ENCODE assay signal across 23 mouse cellular contexts in genomic region chr14:62731902-62732301, GRCm38 (mm10). TPM values are rescaled to one million over a fixed set of nuclear protein-coding genes. Genes with fewer than 3 reads are reported as not detected.
DNase-seq lines count a peak whose midpoint lies in the region; ATAC-seq and TF ChIP-seq lines count a peak whose summit lies in the region.
"Had no signal": no experiment of that assay in that cellular context is flagged by ENCODE, and none has a peak within 500 bp of the region (broad histone marks: within the 10 kb centered on the region; RNA-seq: fewer than 3 reads in every experiment).

No protein-coding gene starts in this region.

- peak; percentile 92 for DNase-seq in heart, adult 11 months
- peak; percentile 83 for DNase-seq in liver, adult 2 months (ENCODE audit: extremely low read depth, low read depth, low spot score)
- DNase-seq in liver, embryonic 11.5 days (ENCODE audit: low spot score), result no peak
- DNase-seq in heart, postnatal 14 days, result peak; percentile 6 to 9
- DNase-seq in left cerebral cortex, postnatal 4 days, result no peak
- DNase-seq: cerebellum, adult 2 months; cerebellum, postnatal 14 days; kidney, adult 11 months; kidney, postnatal 14 days; liver, postnatal 0 days; lung, postnatal 4 days; thymus, postnatal 14 days had no signal

- no peak overlapping the region for H3K4me2 ChIP-seq in heart, embryonic 12.5 days
- H3K4me2 ChIP-seq in liver, embryonic 11.5 days, result no peak overlapping the region
- no peak overlapping the region for H3K4me2 ChIP-seq in forebrain, embryonic 15.5 days (replicated peaks)
- H3K4me2 ChIP-seq: hindbrain, embryonic 15.5 days; limb, embryonic 12.5 days; liver, embryonic 12.5 days; midbrain, embryonic 13.5 days; neural tube, embryonic 13.5 days had no signal

- no peak for ATAC-seq in heart, embryonic 12.5 days (ENCODE audit: insufficient number of reproducible peaks, low FRiP score)
- ATAC-seq in liver, embryonic 11.5 days (replicated peaks; ENCODE audit: low FRiP score), result no peak
- ATAC-seq in forebrain, embryonic 15.5 days (replicated peaks), result no peak
- ATAC-seq: inflammation-experienced regulatory T-cells, adult 6 months; liver, embryonic 12.5 days; liver, postnatal 0 days; midbrain, embryonic 13.5 days had no signal

- TF ChIP-seq POLR2A in liver, adult 2 months (IDR thresholded peaks at IDR 0.05; ENCODE audit: extremely low read depth, insufficient read depth, low read length), result no peak

- no peaks in the 10 kb centered on the region for H3K9me3 ChIP-seq in heart, embryonic 12.5 days (replicated peaks)
- H3K9me3 ChIP-seq in liver, embryonic 11.5 days (ENCODE audit: control insufficient read depth, low read length), result no peaks in the 10 kb centered on the region
- H3K9me3 ChIP-seq in forebrain, embryonic 15.5 days, result no peaks in the 10 kb centered on the region
- H3K9me3 ChIP-seq: hindbrain, embryonic 10.5 days; hindbrain, embryonic 15.5 days; limb, embryonic 12.5 days; liver, embryonic 12.5 days; megakaryocyte, embryonic 14.5 days; midbrain, embryonic 13.5 days; neural tube, embryonic 13.5 days had no signal

- no peaks in the 10 kb centered on the region for H3K27me3 ChIP-seq in heart, embryonic 12.5 days (replicated peaks)
- H3K27me3 ChIP-seq in liver, adult 2 months (ENCODE audit: control insufficient read depth, insufficient read depth, low read length), result no peaks in the 10 kb centered on the region
- H3K27me3 ChIP-seq in liver, embryonic 11.5 days (replicated peaks; ENCODE audit: control insufficient read depth, insufficient read depth, low read length), result no peaks in the 10 kb centered on the region
- no peaks in the 10 kb centered on the region for H3K27me3 ChIP-seq in forebrain, embryonic 15.5 days
- H3K27me3 ChIP-seq: hindbrain, embryonic 15.5 days; limb, embryonic 12.5 days; liver, embryonic 12.5 days; megakaryocyte, embryonic 14.5 days; midbrain, embryonic 13.5 days; neural tube, embryonic 13.5 days had no signal

- no peak overlapping the region for H3K27ac ChIP-seq in heart, embryonic 12.5 days (ENCODE audit: poor library complexity, severe bottlenecking)
- H3K27ac ChIP-seq in liver, adult 2 months (replicated peaks; ENCODE audit: insufficient read depth, low read depth, low read length), result no peak overlapping the region
- H3K27ac ChIP-seq in liver, embryonic 11.5 days (ENCODE audit: low read depth, low read length), result no peak overlapping the region
- no peak overlapping the region for H3K27ac ChIP-seq in forebrain, embryonic 15.5 days (replicated peaks)
- H3K27ac ChIP-seq: hindbrain, embryonic 10.5 days; hindbrain, embryonic 15.5 days; limb, embryonic 12.5 days; liver, embryonic 12.5 days; midbrain, embryonic 13.5 days; neural tube, embryonic 13.5 days had no signal

- H3K36me3 ChIP-seq in heart, embryonic 12.5 days, result peaks cover 26% of the 10 kb centered on the region
- peaks cover 18% of the 10 kb centered on the region for H3K36me3 ChIP-seq in liver, adult 2 months (ENCODE audit: control insufficient read depth, insufficient read depth, low read length)
- H3K36me3 ChIP-seq in liver, embryonic 11.5 days (ENCODE audit: control insufficient read depth, insufficient read depth, low read length), result peaks cover 13% of the 10 kb centered on the region
- H3K36me3 ChIP-seq in forebrain, embryonic 15.5 days, result 0 out of 2 replicates have a peak, but pooled peaks cover 8% of the 10 kb centered on the region

- WGBS in heart, embryonic 12.5 days, result 52% methylated on average over 1 of the region's 1 CpGs
- 8% methylated on average over 1 of the region's 1 CpGs for WGBS in liver, adult 2 months
- 57% methylated on average over 1 of the region's 1 CpGs for WGBS in liver, embryonic 11.5 days
- 77% methylated on average over 1 of the region's 1 CpGs for WGBS in forebrain, embryonic 15.5 days

- H3K79me2 ChIP-seq in liver, adult 2 months (ENCODE audit: control insufficient read depth, insufficient read depth, low read length), result no peaks in the 10 kb centered on the region; the same call in 1 of the 2 replicates

- intact Hi-C loops in heart, postnatal 14 days (cut with DNase I), result no loop called here
- intact Hi-C loops in left cerebral cortex, postnatal 4 days (cut with DNase I), result no loop called here

- TF ChIP-seq CTCF in liver, adult 2 months (IDR thresholded peaks at IDR 0.05; ENCODE audit: low read depth, low read length), result no peak

- no peak overlapping the region for H3K4me3 ChIP-seq in heart, embryonic 12.5 days
- H3K4me3 ChIP-seq in liver, adult 2 months (ENCODE audit: insufficient read depth, low read depth, low read length), result no peak overlapping the region
- no peak overlapping the region for H3K4me3 ChIP-seq in liver, embryonic 11.5 days (ENCODE audit: low read depth, low read length)
- H3K4me3 ChIP-seq in forebrain, embryonic 15.5 days, result no peak overlapping the region
- H3K4me3 ChIP-seq: erythroblast, embryonic 14.5 days; hindbrain, embryonic 10.5 days; hindbrain, embryonic 15.5 days; limb, embryonic 12.5 days; liver, embryonic 12.5 days; megakaryocyte, embryonic 14.5 days; midbrain, embryonic 13.5 days; neural tube, embryonic 13.5 days had no signal

- H3K9ac ChIP-seq in heart, embryonic 12.5 days, result no peak overlapping the region
- H3K9ac ChIP-seq in liver, adult 2 months (ENCODE audit: low read depth, low read length), result no peak overlapping the region
- H3K9ac ChIP-seq in liver, embryonic 11.5 days (ENCODE audit: low read depth, low read length), result no peak overlapping the region
- no peak overlapping the region for H3K9ac ChIP-seq in forebrain, embryonic 15.5 days (replicated peaks)
- H3K9ac ChIP-seq: hindbrain, embryonic 15.5 days; limb, embryonic 12.5 days; liver, embryonic 12.5 days; liver, postnatal 0 days; midbrain, embryonic 13.5 days; neural tube, embryonic 13.5 days had no signal

- no peaks in the 10 kb centered on the region for H3K4me1 ChIP-seq in heart, embryonic 12.5 days (replicated peaks)
- H3K4me1 ChIP-seq in liver, adult 2 months (ENCODE audit: control insufficient read depth, insufficient read depth, low read length), result no peaks in the 10 kb centered on the region
- H3K4me1 ChIP-seq in liver, embryonic 11.5 days (replicated peaks; ENCODE audit: control insufficient read depth, insufficient read depth, low read length), result peaks cover 3% of the 10 kb centered on the region
- H3K4me1 ChIP-seq in forebrain, embryonic 15.5 days, result no peaks in the 10 kb centered on the region
- H3K4me1 ChIP-seq: hindbrain, embryonic 10.5 days; hindbrain, embryonic 15.5 days; limb, embryonic 12.5 days; midbrain, embryonic 13.5 days; neural tube, embryonic 13.5 days had no signal

RNA-seq across cellular contexts. Expression of gene Ints6, which starts 29.1 kb away (rescaled TPM):
- polyA plus RNA-seq in heart, embryonic 12.5 days (2016; fragmentation: Nextera tagmentation; extraction: Ambion mirVana), result 22.9 and 31.4 TPM in 2 replicates
- total RNA-seq in liver, adult 2 months (2014; rRNA removed), result 17.4 and 25.3 TPM in 2 replicates
- 3.1 and 3.4 TPM in 2 replicates for polyA plus RNA-seq in liver, adult 2 months (2012; rRNA removed)
- 30.1 and 32.2 TPM in 2 replicates for polyA plus RNA-seq in liver, embryonic 11.5 days (2014; fragmentation: Nextera tagmentation; extraction: Ambion mirVana)
- 10 to 100 TPM; 20.6 to 25.6 TPM for total RNA-seq in heart, postnatal 14 days (2021)
- polyA plus RNA-seq in forebrain, embryonic 15.5 days (2015; fragmentation: Nextera tagmentation; extraction: Ambion mirVana), result 17.7 and 17.9 TPM in 2 replicates
- 10 to 100 TPM; 35.8 to 37.6 TPM for total RNA-seq in left cerebral cortex, postnatal 4 days (2021)

Comparison
In these comparisons a context has a peak if more than half of its experiments do, and no peak if none do; other contexts are left out.
1. DNase-seq: peak in heart, adult 11 months (single experiment), liver, adult 2 months (single experiment) and heart, postnatal 14 days (2 of 2); none in liver, embryonic 11.5 days (single experiment) and left cerebral cortex, postnatal 4 days (single experiment).